Mouse (Mus musculus) myocyte (in vitro differentiated cells): ENCODE measurements around the gene Cblb.

Experiments
- CEBPB ChIP-seq: IDR thresholded peaks from 2 replicates; pipeline ENCODE4 v1.6.1; 2011; ENCODE audit warnings: mild to moderate bottlenecking, moderate library complexity; ENCODE audit not compliant: poor library complexity, insufficient read depth, severe bottlenecking
- E2F4 ChIP-seq: IDR thresholded peaks from one replicate; pipeline ENCODE4 v1.6.1; 2011; ENCODE audit warnings: mild to moderate bottlenecking, control low read depth, moderate library complexity; ENCODE audit not compliant: insufficient read depth
- MAX ChIP-seq: IDR thresholded peaks from one replicate; pipeline ENCODE4 v1.6.1; 2011; ENCODE audit warnings: low read depth, mild to moderate bottlenecking, control low read depth
- MYOD1 ChIP-seq, 3 experiments: IDR thresholded peaks; one replicate each; pipeline ENCODE4 v1.6.1; 2011; ENCODE audit warnings: control low read depth in 2 of 3, low read depth in 2 of 3, mild to moderate bottlenecking in 2 of 3, moderate library complexity in 1 of 3; ENCODE audit not compliant: insufficient read length in 2 of 3, control insufficient read depth in 1 of 3
- MYOG ChIP-seq, 3 experiments: IDR thresholded peaks; one replicate each; pipeline ENCODE4 v1.6.1; 2011; ENCODE audit warnings: control low read depth in 2 of 3, low read depth in 2 of 3, mild to moderate bottlenecking in 2 of 3; ENCODE audit not compliant: insufficient read length in 2 of 3, control insufficient read depth in 1 of 3, insufficient read depth in 1 of 3
- POLR2A ChIP-seq: IDR thresholded peaks from one replicate; pipeline ENCODE4 v1.6.1; 2011; ENCODE audit warnings: low read depth, mild to moderate bottlenecking, control low read depth, moderate library complexity; ENCODE audit not compliant: insufficient read length
- POLR2AphosphoS2 ChIP-seq: IDR thresholded peaks from one replicate; pipeline ENCODE4 v1.6.1; 2011; ENCODE audit warnings: low read depth, control low read depth; ENCODE audit not compliant: insufficient read length
- REST ChIP-seq: IDR thresholded peaks from one replicate; pipeline ENCODE4 v1.6.1; 2011; ENCODE audit warnings: mild to moderate bottlenecking, control low read depth, moderate library complexity; ENCODE audit not compliant: insufficient read depth, insufficient read length
- TCF12 ChIP-seq: IDR thresholded peaks from one replicate; pipeline ENCODE4 v1.6.1; 2011; ENCODE audit warnings: mild to moderate bottlenecking, control low read depth; ENCODE audit not compliant: poor library complexity, insufficient read depth, severe bottlenecking
- TCF3 ChIP-seq: IDR thresholded peaks from one replicate; pipeline ENCODE4 v1.6.1; 2011; ENCODE audit warnings: low read depth, control low read depth; ENCODE audit not compliant: insufficient read length
- USF1 ChIP-seq: IDR thresholded peaks from one replicate; pipeline ENCODE4 v1.6.1; 2011; ENCODE audit warnings: low read depth, mild to moderate bottlenecking, control low read depth, moderate library complexity

- no peak for TF ChIP-seq USF1
- TF ChIP-seq REST, result no peak
- TF ChIP-seq MAX, result no peak
- no peak for TF ChIP-seq E2F4
- no peak for TF ChIP-seq POLR2A
- no peak for TF ChIP-seq POLR2AphosphoS2
- TF ChIP-seq CEBPB, result no peak
- no peak for TF ChIP-seq MYOG (IDR thresholded peaks at IDR 0.05; ENCODE audit: control insufficient read depth in 1 of 3, insufficient read depth in 1 of 3, insufficient read length in 2 of 3, low read depth in 2 of 3)
- no peak for TF ChIP-seq TCF12
- TF ChIP-seq MYOD1 (IDR thresholded peaks at IDR 0.05; ENCODE audit: control insufficient read depth in 1 of 3, insufficient read length in 2 of 3, low read depth in 2 of 3), result no peak
- TF ChIP-seq TCF3, result no peak
Observed at GRCm38 (mm10) chr16:52155030-52155696, 124.1 kb downstream of the Cblb start.
